Mouse (Mus musculus) c-Kit-negative CD71-positive TER-119-positive erythroid progenitor cells, embryonic 14.5 days (primary cell): ENCODE measurements around the gene Ccdc90b.

Experiments used
- DNase-seq: peaks from one replicate; pipeline ENCODE4 v3.0.0-alpha.2; 2013; ENCODE audit warnings: low read depth, low spot score

The Ccdc90b gene

GRCm38 (mm10) chr7:92560986-92561876, at the start of gene Ccdc90b:
Ccdc90b (plus strand) TSS chr7:92561149.
- DNase-seq = peak; percentile 71

GRCm38 (mm10) chr7:92520397-92520796, 40.6 kb upstream of the Ccdc90b start:
- DNase-seq = no peak

- DNase-seq = no peak
Observed at GRCm38 (mm10) chr7:92520820-92521219, 40.1 kb upstream of the Ccdc90b start.

GRCm38 (mm10) chr7:92529245-92529644, 31.7 kb upstream of the Ccdc90b start:
- DNase-seq = no peak

- no peak for DNase-seq
Observed at GRCm38 (mm10) chr7:92532351-92533036, 28.5 kb upstream of the Ccdc90b start.

GRCm38 (mm10) chr7:92546763-92547162, 14.2 kb upstream of the Ccdc90b start:
- DNase-seq = no peak

GRCm38 (mm10) chr7:92550248-92550989, 10.5 kb upstream of the Ccdc90b start:
- no peak for DNase-seq

GRCm38 (mm10) chr7:92550990-92551392, 10.0 kb upstream of the Ccdc90b start:
- DNase-seq = no peak

GRCm38 (mm10) chr7:92558744-92559143, 2.2 kb upstream of the Ccdc90b start:
- DNase-seq = peak; percentile 11

- no peak for DNase-seq
Observed at GRCm38 (mm10) chr7:92566775-92567174, 5.8 kb downstream of the Ccdc90b start.

- no peak for DNase-seq
Observed at GRCm38 (mm10) chr7:92580491-92581207, 19.7 kb downstream of the Ccdc90b start.

- DNase-seq = no peak
Observed at GRCm38 (mm10) chr7:92583567-92583966, 22.6 kb downstream of the Ccdc90b start.

- no peak for DNase-seq
Observed at GRCm38 (mm10) chr7:92589986-92590385, 29.0 kb downstream of the Ccdc90b start.

- DNase-seq = no peak
Observed at GRCm38 (mm10) chr7:92590842-92591241, 29.9 kb downstream of the Ccdc90b start.

GRCm38 (mm10) chr7:92604961-92605360, 44.0 kb downstream of the Ccdc90b start:
- DNase-seq = no peak

- DNase-seq = no peak
Observed at GRCm38 (mm10) chr7:92610830-92611229, 49.9 kb downstream of the Ccdc90b start.

- DNase-seq = no peak
Observed at GRCm38 (mm10) chr7:92624488-92624887, 63.5 kb downstream of the Ccdc90b start.

- DNase-seq = no peak
Observed at GRCm38 (mm10) chr7:92630167-92630566, 69.2 kb downstream of the Ccdc90b start.
